Mouse (Mus musculus) neutrophil, adult 59 days (primary cell): ENCODE data around the gene Ddn. TPM values are rescaled to one million over a fixed set of nuclear protein-coding genes. Genes with fewer than 3 reads are reported as not detected.

ENCODE experiments used
- total RNA-seq, 2 experiments: library from RNA; stranded (reverse); gene quantifications; 1 replicate in 1 of 2; 2 replicates in 1 of 2; pipeline ENCODE4 v1.2.4; 2023

The Ddn gene
- total RNA-seq: not detected

GRCm38 (mm10) chr15:98809390-98809789 lies at the start of gene Ddn:
Ddn (minus strand) TSS chr15:98809490.

GRCm38 (mm10) chr15:98830736-98831683 lies 21.7 kb upstream of the Ddn start, which contains the start of gene Prkag1:
Prkag1 (minus strand) TSS chr15:98831521.

GRCm38 (mm10) chr15:98789661-98790535 lies 19.4 kb downstream of the Ddn start, which contains the start of gene Wnt1:
Wnt1 (plus strand) TSS chr15:98789857.

GRCm38 (mm10) chr15:98777762-98778161 lies 31.5 kb downstream of the Ddn start, which contains the start of gene Wnt10b:
Wnt10b (minus strand) TSS chr15:98778150.

GRCm38 (mm10) chr15:98762670-98763529 lies 46.4 kb downstream of the Ddn start, which contains the start of gene Arf3:
Arf3 (minus strand) TSS chr15:98763214.

Other genes with a start within 250 kb of the Ddn start
- gene Ccnt1, start 238.6 kb downstream of the Ddn start, total RNA-seq: 10 to 100 TPM; 74.8 to 80.2 TPM
- gene 4930415O20Rik, start 238.5 kb downstream of the Ddn start, total RNA-seq: not detected
- 1 to 10 TPM; 2.9 to 4.5 TPM for gene Adcy6, start 199.4 kb downstream of the Ddn start, total RNA-seq
- under 1 TPM in 1 of 2 experiments, not detected in 1; 0.29 TPM for gene Cacnb3, start 178.7 kb downstream of the Ddn start, total RNA-seq
- gene Ddx23, start 146.6 kb downstream of the Ddn start, total RNA-seq: 10 to 100 TPM; 60.6 to 65.7 TPM
- gene Rnd1, start 132.0 kb downstream of the Ddn start, total RNA-seq: 10 to 100 TPM; 10.4 to 15.7 TPM
- not detected for gene Ccdc65, start 101.3 kb downstream of the Ddn start, total RNA-seq
- 1 to 10 TPM; 2.9 to 5.6 TPM for gene Fkbp11, start 81.3 kb downstream of the Ddn start, total RNA-seq
- 10 to 100 TPM; 74.4 to 80.4 TPM for gene Arf3, start 46.3 kb downstream of the Ddn start, total RNA-seq
- under 1 TPM in 1 of 2 experiments, not detected in 1; 0.31 TPM for gene Wnt10b, start 31.3 kb downstream of the Ddn start, total RNA-seq
- gene Wnt1, start 19.6 kb downstream of the Ddn start, total RNA-seq: not detected
- 100 to 1,000 TPM; 114 to 118 TPM for gene Prkag1, start 22.0 kb upstream of the Ddn start, total RNA-seq
- 100 to 1,000 TPM; 126 to 127 TPM for gene Kmt2d, start 61.7 kb upstream of the Ddn start, total RNA-seq
- gene Rhebl1, start 85.0 kb upstream of the Ddn start, total RNA-seq: 1 to 10 TPM; 2.6 to 4.1 TPM
- not detected for gene Dhh, start 89.0 kb upstream of the Ddn start, total RNA-seq
- 10 to 100 TPM; 89.1 to 93.1 TPM for gene Lmbr1l, start 108.7 kb upstream of the Ddn start, total RNA-seq
- 100 to 1,000 TPM; 328 to 352 TPM for gene Tuba1b, start 125.1 kb upstream of the Ddn start, total RNA-seq
- not detected for gene Gm49450, start 144.1 kb upstream of the Ddn start, total RNA-seq
- gene Tuba1a, start 144.2 kb upstream of the Ddn start, total RNA-seq: 100 to 1,000 TPM; 100 to 111 TPM
- 100 to 1,000 TPM; 267 to 280 TPM for gene Tuba1c, start 220.4 kb upstream of the Ddn start, total RNA-seq
- gene Prph, start 245.7 kb upstream of the Ddn start, total RNA-seq: not detected